Mouse (Mus musculus): ENCODE data around the gene Pmepa1.

GRCm38 (mm10) chr2:173271541-173271940, 4.8 kb downstream of the Pmepa1 start:
- no peak for TF ChIP-seq CTCF (IDR thresholded peaks at IDR 0.05; ENCODE audit: low read depth, low read length)
- TF ChIP-seq GATA1 (IDR thresholded peaks at IDR 0.05; ENCODE audit: borderline replicate concordance, low read length), result no peak
- TF ChIP-seq TAL1 (conservative IDR thresholded peaks at IDR 0.05; ENCODE audit: low read depth, low read length), result no peak
- no peak for TF ChIP-seq GATA2 (IDR thresholded peaks at IDR 0.05; ENCODE audit: borderline replicate concordance, low read depth, low read length)
